Mouse (Mus musculus) urinary bladder, postnatal 14 days (tissue): ENCODE data around the gene Ppt2.

Source experiments
- DNase-seq: peaks from one replicate; pipeline ENCODE4 v3.0.0; 2021; ENCODE audit warnings: low spot score

Ppt2 gene

DNA sequence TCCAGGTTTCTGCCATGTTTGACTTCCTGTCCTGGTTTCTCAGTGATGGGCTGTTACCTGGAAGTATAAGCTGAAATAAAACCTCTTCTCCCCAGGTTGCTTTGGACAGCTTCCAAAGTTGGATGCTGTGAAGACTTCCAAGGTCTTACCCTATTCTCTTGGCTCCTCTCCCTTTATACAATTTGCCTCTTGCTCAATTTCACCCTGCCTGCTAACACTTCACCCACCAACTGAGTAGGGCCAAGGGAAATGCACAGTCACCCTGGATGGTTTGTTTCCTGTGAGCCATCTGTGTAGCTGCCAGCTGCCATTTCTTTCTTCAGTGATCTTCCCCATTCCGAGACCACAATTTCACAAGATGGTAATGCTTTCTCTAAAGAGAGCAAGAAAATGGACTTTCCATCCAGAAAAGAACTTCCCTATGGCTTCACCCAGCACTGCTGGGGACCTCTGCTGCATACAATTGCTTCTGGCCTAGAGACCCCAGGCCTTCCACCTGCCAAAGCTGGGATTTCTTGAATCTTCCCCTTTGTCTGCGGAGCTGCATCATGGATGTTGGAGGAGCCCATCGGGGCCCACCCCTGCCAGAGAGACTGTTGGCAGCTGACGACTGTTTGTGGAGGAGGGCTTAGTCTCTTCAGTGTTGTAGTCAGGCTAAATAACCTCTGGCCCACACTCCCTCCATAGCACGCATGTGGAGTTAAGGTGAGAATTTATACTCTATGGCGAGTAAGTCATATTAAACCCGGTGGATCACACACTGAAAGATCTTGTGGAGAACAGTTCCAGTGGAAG, 11.3 kb upstream of the Ppt2 start:
- no peak for DNase-seq

DNA sequence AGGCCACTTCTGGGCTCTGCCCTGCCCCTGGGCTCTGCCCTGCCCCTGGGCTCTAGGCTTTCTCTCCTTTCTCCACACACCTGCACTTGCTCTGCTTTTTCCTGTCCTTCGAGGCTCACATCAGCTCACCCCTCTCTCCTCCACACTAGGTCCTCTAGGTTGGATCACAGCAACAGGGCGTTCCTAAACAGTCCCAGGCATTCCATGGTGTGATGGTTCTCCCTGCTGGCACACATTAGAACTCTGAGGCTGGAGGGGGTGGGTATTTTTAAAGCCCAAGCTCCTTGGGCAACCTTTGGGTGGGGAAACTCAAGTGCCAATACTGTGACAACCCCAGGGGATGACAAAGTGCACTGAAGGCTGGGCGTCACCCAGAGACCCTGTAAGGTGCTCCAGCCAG, 9.1 kb upstream of the Ppt2 start:
- no peak for DNase-seq

GRCm38 (mm10) chr17:34635671-34636070, 7.4 kb upstream of the Ppt2 start:
- no peak for DNase-seq

DNA sequence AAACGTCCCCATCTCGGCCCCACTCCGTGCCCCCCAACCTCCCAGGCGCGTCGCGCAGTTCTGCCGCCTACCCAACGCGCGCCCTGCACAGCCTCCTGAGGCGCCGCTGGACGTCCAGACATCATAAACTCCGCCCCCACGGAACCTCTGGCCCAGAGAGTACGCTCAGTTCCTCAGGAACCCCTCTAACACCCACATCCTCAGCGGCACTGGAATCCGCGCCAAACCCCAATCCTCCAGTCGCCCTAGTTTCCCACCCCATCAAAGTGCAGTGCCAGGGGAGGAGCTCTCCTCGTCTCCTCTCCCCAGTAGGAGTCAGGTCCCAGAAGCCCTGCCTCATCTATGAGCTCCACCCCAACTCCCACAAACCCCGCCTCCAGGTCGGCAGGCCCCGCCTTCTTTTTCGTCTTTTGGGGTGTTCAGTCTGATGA, 4.0 kb upstream of the Ppt2 start:
- peak; percentile 84 for DNase-seq

DNA sequence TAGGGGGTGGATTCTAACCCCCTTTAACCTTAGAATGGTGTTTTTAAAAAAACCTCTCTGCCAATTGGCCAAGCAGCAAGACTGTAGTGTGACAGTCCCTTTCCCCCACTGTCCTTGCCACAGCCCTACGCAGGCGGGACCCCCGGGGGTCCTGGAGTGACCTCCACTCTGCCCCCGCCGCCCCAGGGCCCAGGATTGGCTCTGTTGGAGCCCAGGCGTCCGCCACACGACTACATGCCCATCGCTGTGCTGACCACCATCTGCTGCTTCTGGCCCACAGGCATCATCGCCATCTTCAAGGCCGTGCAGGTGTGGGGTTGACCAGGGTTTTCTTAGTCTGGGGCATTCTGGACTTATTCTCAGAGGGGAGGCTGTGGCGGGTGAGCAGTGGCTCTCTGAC, 3.3 kb upstream of the Ppt2 start:
- DNase-seq: no peak

- DNase-seq: no peak
Observed at GRCm38 (mm10) chr17:34630761-34631301, 2.5 kb upstream of the Ppt2 start.

- DNase-seq: no peak
Observed at GRCm38 (mm10) chr17:34629796-34630603, 1.7 kb upstream of the Ppt2 start.

DNA sequence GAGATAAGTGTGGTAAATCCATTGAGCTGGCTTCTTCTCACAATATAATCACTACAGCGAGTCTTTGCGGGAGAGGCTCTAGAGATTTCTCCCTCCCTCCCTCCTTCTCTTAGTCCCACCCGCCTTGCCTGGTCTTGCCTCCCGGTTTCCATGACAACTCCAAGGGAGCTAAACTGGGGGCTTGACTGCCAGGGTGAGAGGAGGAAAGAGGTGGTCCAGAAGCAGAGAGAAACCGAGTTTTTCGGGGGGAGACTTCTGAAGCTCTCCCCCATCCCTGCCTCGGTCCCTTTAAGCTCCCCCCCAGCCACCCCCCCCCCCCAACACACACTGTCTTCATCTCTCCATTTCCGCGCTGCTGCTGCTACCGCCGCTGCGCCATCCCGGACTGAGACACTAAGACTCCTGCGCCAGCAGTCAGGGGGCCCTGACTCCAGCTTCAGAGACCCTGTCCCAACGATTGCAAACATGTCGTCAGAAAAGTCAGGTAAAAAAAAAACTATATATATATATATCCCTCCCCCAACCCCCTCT, 976 bp upstream of the Ppt2 start, which contains the start of gene Prrt1:
Gene Prrt1 (plus strand): TSS at position 313 of the 531 bp plus-strand sequence.
- no peak for DNase-seq

DNA sequence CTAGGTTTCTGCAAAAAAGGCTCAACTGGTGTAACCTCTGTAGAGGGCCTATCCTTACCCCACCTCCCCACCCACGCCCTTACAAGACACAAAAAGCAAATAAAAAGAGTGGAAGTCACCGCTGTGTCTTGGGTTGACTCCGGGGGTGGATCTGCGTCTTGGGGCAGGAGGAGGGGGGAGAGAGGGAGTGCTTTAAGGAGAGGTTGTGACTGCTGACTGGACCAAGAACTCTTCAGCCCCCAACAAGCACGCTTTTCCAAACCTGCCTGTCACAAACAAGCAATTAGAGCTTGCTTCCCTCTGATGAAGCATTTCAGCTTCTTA, 296 bp upstream of the Ppt2 start:
- no peak for DNase-seq

DNA sequence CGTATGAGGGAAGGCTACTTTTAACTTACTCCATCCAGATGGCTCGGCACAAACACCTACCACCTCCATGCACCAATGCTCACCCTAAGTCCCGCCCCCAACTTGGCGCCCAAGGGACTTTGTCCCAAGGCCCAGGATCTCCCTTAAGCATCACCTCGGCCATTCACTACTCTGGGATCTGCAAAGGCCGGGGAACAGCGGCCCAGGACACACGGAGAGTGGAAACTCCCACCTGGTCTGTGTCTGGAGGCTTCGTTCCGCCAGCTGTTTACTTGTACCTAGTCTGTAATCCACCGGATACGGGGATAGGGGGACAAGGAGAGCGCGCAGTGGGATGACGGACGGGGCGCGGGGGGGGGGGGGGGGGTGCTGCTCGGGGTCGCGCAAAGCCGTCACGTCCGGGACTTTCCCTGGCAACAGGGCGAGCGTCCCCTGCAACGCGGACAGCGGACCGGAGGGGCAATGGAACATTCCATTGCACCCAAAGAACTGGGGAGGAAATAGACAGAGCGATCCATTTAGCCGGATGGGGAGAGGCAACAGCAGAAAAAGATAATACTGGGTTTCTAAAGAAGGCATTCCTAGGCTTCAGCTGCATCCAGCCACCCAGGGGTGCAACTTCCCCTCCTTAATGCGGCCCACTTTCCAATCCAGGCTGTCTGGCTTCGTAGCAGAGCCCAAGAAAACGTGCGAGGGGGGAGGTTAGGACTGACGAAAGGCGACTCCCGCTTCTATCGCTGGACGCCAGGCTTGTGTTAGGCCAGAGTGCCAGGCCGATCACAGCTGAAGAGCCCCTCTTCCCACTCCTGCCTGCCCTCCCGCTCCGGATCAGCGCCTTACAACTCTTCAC, 992 bp downstream of the Ppt2 start:
- peak; percentile 88 for DNase-seq

GRCm38 (mm10) chr17:34626773-34627092, 1.6 kb downstream of the Ppt2 start:
- no peak for DNase-seq

DNA sequence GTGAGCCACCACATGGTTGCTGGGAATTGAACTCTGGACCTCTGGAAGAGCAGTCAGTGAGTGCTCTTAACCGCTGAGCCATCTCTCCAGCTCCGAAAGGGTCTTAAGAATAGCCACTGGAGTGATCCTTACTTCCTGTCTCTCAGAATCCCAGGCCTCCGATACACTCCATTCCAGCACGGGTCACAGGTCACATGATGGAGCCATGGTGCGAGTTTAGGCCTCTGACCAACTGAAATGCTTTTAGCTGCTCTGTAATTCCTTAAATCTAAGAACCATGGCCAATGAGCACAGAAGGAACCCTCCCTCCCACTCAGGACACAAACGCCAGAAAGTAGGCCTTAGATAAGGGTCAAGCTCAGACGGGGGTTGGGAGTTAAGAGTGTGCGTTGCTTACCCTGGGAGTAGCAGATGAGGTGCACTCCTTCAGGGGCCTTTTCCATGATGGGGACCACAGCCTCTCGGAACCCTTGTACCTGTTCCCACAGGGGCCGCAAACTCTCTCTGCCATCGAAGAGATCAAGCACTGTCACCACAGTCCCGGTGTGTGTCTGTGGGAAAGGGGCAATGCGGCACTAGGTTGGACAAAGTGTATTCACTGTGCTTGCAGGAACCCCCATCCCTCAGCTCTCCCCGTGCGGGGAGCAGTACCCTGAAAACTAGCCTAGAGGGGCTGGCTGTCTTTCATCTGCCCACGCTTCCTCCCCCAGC, 2.1 kb downstream of the Ppt2 start:
- DNase-seq: no peak

DNA sequence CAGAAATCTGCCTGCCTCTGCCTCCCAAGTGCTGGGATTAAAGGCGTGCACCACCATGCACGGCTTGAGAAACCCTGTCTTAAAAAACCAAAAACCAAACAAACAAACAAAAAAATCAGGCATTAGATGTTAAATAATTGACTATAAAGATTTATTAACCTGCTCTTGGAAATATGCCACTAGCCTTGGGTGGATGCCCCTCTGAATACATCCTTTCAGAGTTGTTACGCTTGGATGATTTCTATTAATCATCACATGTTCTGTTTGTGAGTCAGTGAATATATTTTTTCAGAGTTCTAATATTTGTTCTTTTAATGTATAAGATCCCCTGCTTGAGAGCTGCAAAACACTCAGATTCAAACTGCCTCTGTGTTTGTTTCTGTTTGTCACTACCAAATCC, 3.3 kb downstream of the Ppt2 start:
- no peak for DNase-seq

DNA sequence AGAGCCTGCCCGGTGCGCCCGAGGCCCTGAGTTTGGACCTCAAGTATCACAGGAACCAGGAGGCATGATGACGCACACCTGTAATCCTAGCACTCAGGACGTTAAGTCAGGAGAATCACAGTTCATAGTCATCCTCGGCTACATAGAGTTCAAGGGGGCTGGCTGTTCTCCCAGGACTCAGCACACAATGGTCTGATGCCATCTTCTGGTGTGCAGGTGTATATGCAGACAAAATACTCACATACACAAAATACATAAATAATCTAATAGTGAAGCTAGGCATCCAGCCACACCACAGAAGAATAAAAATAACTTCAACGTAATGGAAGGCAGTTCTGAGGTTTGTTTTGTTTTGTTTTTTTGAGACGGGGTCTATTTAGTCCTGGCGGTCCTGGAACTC, 5.1 kb downstream of the Ppt2 start:
- DNase-seq: no peak

GRCm38 (mm10) chr17:34621006-34621405, 7.3 kb downstream of the Ppt2 start:
- DNase-seq: no peak

DNA sequence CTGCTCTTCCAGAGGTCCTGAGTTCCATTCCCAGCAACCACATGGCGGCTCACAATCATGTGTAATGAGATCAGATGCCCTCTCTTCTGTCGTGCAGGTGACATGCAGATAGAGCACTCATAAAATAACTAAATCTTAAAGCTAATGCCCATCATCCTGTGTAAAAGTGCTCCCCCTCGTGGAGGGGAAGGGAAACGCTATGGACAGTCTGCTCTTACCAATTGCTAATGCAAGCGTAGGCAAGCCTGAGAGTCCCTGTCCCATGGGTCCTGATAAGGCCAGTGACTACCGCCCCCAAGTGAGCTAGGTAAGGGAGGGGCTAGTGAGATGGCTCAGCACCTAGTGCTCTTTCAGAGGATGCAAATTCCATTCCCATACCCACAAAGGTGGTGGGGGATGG, 9.3 kb downstream of the Ppt2 start:
- peak; percentile 79 for DNase-seq

GRCm38 (mm10) chr17:34615871-34616270, 12.4 kb downstream of the Ppt2 start, which contains the start of gene Egfl8:
Egfl8 (minus strand) TSS chr17:34615971.
- DNase-seq: no peak

GRCm38 (mm10) chr17:34613830-34614229, 14.5 kb downstream of the Ppt2 start:
- DNase-seq: no peak

DNA sequence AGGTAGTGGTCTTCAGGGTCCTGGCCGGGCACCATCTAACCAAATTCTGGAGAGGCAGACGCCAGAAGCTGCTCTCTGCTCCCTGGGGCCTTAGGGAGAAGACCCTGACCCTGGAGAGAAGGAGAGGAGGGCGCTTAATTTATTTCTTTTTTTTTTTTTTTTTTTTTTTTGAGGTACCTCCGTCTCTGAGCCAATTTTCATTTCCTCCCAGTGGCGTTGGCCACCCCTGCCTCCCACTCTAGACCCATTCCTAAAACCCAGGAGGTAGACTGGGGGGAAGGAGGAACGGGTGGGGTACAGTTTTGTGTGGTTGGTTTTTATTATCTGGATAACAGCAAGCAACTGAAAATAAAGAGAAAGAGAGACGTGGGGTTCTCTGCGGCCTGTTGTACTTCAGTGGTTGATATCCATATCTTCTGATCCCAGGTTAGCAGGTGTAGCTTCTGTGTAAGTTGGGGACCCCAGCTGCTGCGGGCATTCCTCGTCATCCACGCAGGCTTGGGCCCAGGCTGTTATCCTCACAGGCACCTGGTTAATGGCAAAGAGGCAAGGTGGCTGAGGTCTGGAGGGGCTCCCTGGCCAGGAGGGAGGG, 15.2 kb downstream of the Ppt2 start:
- no peak for DNase-seq

GRCm38 (mm10) chr17:34611050-34611449, 17.3 kb downstream of the Ppt2 start:
- DNase-seq: no peak

- DNase-seq: peak; percentile 73
Observed at GRCm38 (mm10) chr17:34607997-34608396, 20.3 kb downstream of the Ppt2 start.
